Mouse (Mus musculus): ENCODE data around the gene Nfkb1. TPM values are rescaled to one million over a fixed set of nuclear protein-coding genes. Genes with fewer than 3 reads are reported as not detected.

The Nfkb1 gene
- total and polyA plus RNA-seq, 3 experiments: 44.8 to 93.6 (median 59.9) TPM

DNA sequence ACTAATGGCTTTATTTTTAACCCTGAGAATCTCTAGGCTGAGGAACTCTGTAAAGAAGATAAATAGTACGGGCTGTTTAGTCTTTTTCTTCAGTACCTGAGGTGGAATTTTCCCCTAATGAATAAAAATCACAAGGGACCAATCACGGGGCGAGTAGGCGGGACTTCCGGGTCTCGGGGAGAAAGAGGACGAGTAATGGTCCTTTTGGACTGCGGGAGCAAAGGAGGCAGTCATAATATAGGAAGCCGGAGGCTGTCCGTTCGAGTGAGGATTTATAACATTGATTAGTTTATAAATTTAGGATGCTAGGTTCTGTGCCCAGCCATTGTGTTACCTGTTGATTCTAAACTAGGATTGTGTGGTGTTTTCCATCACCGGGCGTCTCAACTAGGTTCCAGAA lies 119.8 kb downstream of the Nfkb1 start:
- no peak overlapping the region for H3K9ac ChIP-seq (ENCODE audit: control insufficient read depth, low read depth, low read length, poor library complexity, severe bottlenecking)
- no peaks in the 10 kb centered on the region for H3K27me3 ChIP-seq (ENCODE audit: control insufficient read depth in 1 of 2, insufficient read depth in 2 of 2, low read length in 2 of 2)
- TF ChIP-seq POLR2AphosphoS5 (IDR thresholded peaks at IDR 0.05; ENCODE audit: borderline replicate concordance, low read depth, low read length): no peak
- no peak for TF ChIP-seq TCF12 (IDR thresholded peaks at IDR 0.05; ENCODE audit: low read depth, low read length)
- no peak for TF ChIP-seq BHLHE40 (IDR thresholded peaks at IDR 0.05; ENCODE audit: borderline replicate concordance, low read depth, low read length)
- TF ChIP-seq USF1 (IDR thresholded peaks at IDR 0.05; ENCODE audit: low read depth, low read length): no peak
- TF ChIP-seq MYB (IDR thresholded peaks at IDR 0.05; ENCODE audit: low read depth, low read length): no peak
- no peak for TF ChIP-seq ETS1 (IDR thresholded peaks at IDR 0.05; ENCODE audit: low read depth, low read length)
- no peak for TF ChIP-seq POLR2A (IDR thresholded peaks at IDR 0.05; ENCODE audit: control insufficient read depth in 1 of 2, insufficient read depth in 1 of 2, low read depth in 1 of 2, low read length in 2 of 2, poor library complexity in 1 of 2)
- TF ChIP-seq CHD1 (IDR thresholded peaks at IDR 0.05; ENCODE audit: low read depth, low read length): no peak
- no peak for TF ChIP-seq MAFK (IDR thresholded peaks at IDR 0.05; ENCODE audit: borderline replicate concordance, low read depth, low read length)
- TF ChIP-seq ZMIZ1 (IDR thresholded peaks at IDR 0.05; ENCODE audit: low read depth, low read length): no peak
- TF ChIP-seq NELFE (IDR thresholded peaks at IDR 0.05; ENCODE audit: low read depth, low read length): no peak
- no peak for TF ChIP-seq ELF1 (IDR thresholded peaks at IDR 0.05; ENCODE audit: low read depth, low read length)
- H3K79me2 ChIP-seq (ENCODE audit: control insufficient read depth, insufficient read depth, low read length, poor library complexity): no peaks in the 10 kb centered on the region
- H3K36me3 ChIP-seq (ENCODE audit: control insufficient read depth in 1 of 2, insufficient read depth in 2 of 2, low read length in 2 of 2): peaks cover 0 to 6% of the 10 kb centered on the region in 2 experiments; a peak in 2 of 4 replicates
- H3K9me3 ChIP-seq (replicated peaks; ENCODE audit: insufficient read depth, low read length): no peaks in the 10 kb centered on the region
- H3K4me1 ChIP-seq (ENCODE audit: control insufficient read depth in 1 of 2, insufficient read depth in 2 of 2, low read length in 2 of 2): peaks cover 7 to 10% of the 10 kb centered on the region in 2 experiments
- no peak for DNase-seq (ENCODE audit: low read depth, low spot score)
- no peak overlapping the region for H3K4me3 ChIP-seq (ENCODE audit: control insufficient read depth in 1 of 2, insufficient read depth in 1 of 2, low read depth in 2 of 2, low read length in 2 of 2)
- H3K27ac ChIP-seq (ENCODE audit: control insufficient read depth, low read depth, low read length): no peak overlapping the region

DNA sequence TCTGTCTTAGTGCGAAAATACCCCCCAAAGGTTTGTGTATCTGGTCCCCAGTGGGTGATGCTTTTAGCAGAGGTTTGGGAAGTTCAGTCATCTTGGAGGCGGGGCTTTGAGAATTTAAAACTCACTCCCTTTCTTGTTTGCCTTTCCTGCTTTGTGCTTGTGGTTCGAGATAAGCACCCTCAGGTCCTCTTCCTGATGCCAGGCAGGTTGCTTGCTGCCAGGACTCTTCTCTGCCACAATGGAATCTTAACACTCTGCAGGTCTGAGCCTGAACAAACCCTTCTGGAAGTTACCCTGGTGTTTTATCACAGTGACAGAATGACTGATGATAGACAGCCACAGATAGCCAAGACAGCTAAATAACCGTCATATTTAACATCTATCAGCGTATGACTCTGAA lies 122.7 kb downstream of the Nfkb1 start:
- TF ChIP-seq MAFK (IDR thresholded peaks at IDR 0.05; ENCODE audit: borderline replicate concordance, low read depth, low read length) (no peak), USF1 (IDR thresholded peaks at IDR 0.05; ENCODE audit: low read depth, low read length) (no peak), RAD21 (IDR thresholded peaks at IDR 0.05; ENCODE audit: low read depth, low read length) (no peak)
- Histone ChIP-seq H3K79me2 (ENCODE audit: control insufficient read depth, insufficient read depth, low read length, poor library complexity) (no peaks in the 10 kb centered on the region), H3K36me3 (ENCODE audit: control insufficient read depth in 1 of 2, insufficient read depth in 2 of 2, low read length in 2 of 2) (peaks cover 0 to 3% of the 10 kb centered on the region in 2 experiments; a peak in 2 of 4 replicates), H3K4me3 (ENCODE audit: control insufficient read depth in 1 of 2, insufficient read depth in 1 of 2, low read depth in 2 of 2, low read length in 2 of 2) (no peak overlapping the region), H3K27me3 (ENCODE audit: control insufficient read depth in 1 of 2, insufficient read depth in 2 of 2, low read length in 2 of 2) (no peaks in the 10 kb centered on the region), H3K9ac (ENCODE audit: control insufficient read depth, low read depth, low read length, poor library complexity, severe bottlenecking) (no peak overlapping the region), H3K9me3 (replicated peaks; ENCODE audit: insufficient read depth, low read length) (no peaks in the 10 kb centered on the region), H3K27ac (ENCODE audit: control insufficient read depth, low read depth, low read length) (no peak overlapping the region), H3K4me1 (ENCODE audit: control insufficient read depth in 1 of 2, insufficient read depth in 2 of 2, low read length in 2 of 2) (peaks cover 9 to 10% of the 10 kb centered on the region in 2 experiments)
- peak; percentile 23 for DNase-seq (ENCODE audit: low read depth, low spot score)

DNA sequence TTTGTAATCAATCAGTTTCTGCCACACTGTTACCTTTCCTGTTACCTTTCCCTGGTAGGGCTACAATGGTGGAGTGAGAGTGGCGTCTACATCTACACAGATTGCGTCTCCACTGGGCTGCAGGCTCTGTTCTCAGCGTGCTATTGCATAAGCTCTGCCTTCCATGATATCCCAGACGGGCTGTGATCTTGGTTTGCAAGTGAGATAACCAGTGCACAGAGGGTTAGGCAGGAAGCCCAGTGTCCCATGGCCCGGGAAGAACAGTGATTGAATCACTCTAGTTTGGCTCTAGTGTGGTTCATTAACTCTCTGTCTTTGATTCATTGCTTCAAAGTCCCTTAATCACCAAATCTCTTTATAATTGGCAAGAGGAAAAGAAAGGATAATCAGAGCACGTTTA lies 123.5 kb downstream of the Nfkb1 start:
- Histone ChIP-seq H3K27ac (ENCODE audit: control insufficient read depth, low read depth, low read length) (no peak overlapping the region), H3K27me3 (ENCODE audit: control insufficient read depth in 1 of 2, insufficient read depth in 2 of 2, low read length in 2 of 2) (no peaks in the 10 kb centered on the region), H3K79me2 (ENCODE audit: control insufficient read depth, insufficient read depth, low read length, poor library complexity) (no peaks in the 10 kb centered on the region), H3K9me3 (replicated peaks; ENCODE audit: insufficient read depth, low read length) (no peaks in the 10 kb centered on the region), H3K4me1 (ENCODE audit: control insufficient read depth in 1 of 2, insufficient read depth in 2 of 2, low read length in 2 of 2) (peaks cover 9 to 10% of the 10 kb centered on the region in 2 experiments), H3K36me3 (ENCODE audit: control insufficient read depth in 1 of 2, insufficient read depth in 2 of 2, low read length in 2 of 2) (peaks cover 0 to 3% of the 10 kb centered on the region in 2 experiments; a peak in 2 of 4 replicates), H3K9ac (ENCODE audit: control insufficient read depth, low read depth, low read length, poor library complexity, severe bottlenecking) (no peak overlapping the region), H3K4me3 (ENCODE audit: control insufficient read depth in 1 of 2, insufficient read depth in 1 of 2, low read depth in 2 of 2, low read length in 2 of 2) (no peak overlapping the region)
- DNase-seq (ENCODE audit: low read depth, low spot score): no peak
- TF ChIP-seq ELF1 (IDR thresholded peaks at IDR 0.05; ENCODE audit: low read depth, low read length): no peak

Data from MEL (cell line).